Mouse (Mus musculus) MEL (cell line): ENCODE measurements around the gene Galntl6. TPM values are rescaled to one million over a fixed set of nuclear protein-coding genes. Genes with fewer than 3 reads are reported as not detected.
"Not testable (repeated sequence)": the region's sequence is repeated elsewhere in the genome, so short reads cannot be mapped to it uniquely, and the experiment has no call there.

Source experiments
- DNase-seq: peaks from one replicate; pipeline ENCODE4 v3.0.0; 2011; ENCODE audit warnings: low read depth, low spot score
- H3K27ac ChIP-seq: 2 replicates; pipeline ENCODE4 v1.5.1; 2012; ENCODE audit warnings: low read depth, mild to moderate bottlenecking, control low read depth, low read length, moderate library complexity; ENCODE audit not compliant: control insufficient read depth
- H3K27me3 ChIP-seq, 2 experiments: fragments of 150-350 bp in 1 of 2; sonication (generic) in 1 of 2; 2 replicates each; pipeline ENCODE4 v1.6.1; 2012; ENCODE audit warnings: low read length in 2 of 2, mild to moderate bottlenecking in 2 of 2, improper control_type of control experiment in 1 of 2, moderate library complexity in 1 of 2; ENCODE audit not compliant: insufficient read depth in 2 of 2, control insufficient read depth in 1 of 2
- H3K36me3 ChIP-seq, 2 experiments: 2 replicates each; pipeline ENCODE4 v1.6.1; 2012 to 2014; ENCODE audit warnings: low read length in 2 of 2, improper control_type of control experiment in 1 of 2, inconsistent platforms in 1 of 2, mild to moderate bottlenecking in 1 of 2; ENCODE audit not compliant: insufficient read depth in 2 of 2, control insufficient read depth in 1 of 2
- H3K4me1 ChIP-seq, 2 experiments: fragments of 150-350 bp in 1 of 2; sonication (generic) in 1 of 2; 2 replicates each; pipeline ENCODE4 v1.6.1; 2012; ENCODE audit warnings: low read length in 2 of 2, improper control_type of control experiment in 1 of 2, mild to moderate bottlenecking in 1 of 2; ENCODE audit not compliant: insufficient read depth in 2 of 2, control insufficient read depth in 1 of 2
- H3K4me3 ChIP-seq, 2 experiments: fragments of 150-350 bp in 1 of 2; sonication (generic) in 1 of 2; 2 replicates each; pipeline ENCODE4 v1.5.1; 2012; ENCODE audit warnings: low read depth in 2 of 2, low read length in 2 of 2, mild to moderate bottlenecking in 2 of 2, moderate library complexity in 2 of 2, control low read depth in 1 of 2, improper control_type of control experiment in 1 of 2; ENCODE audit not compliant: control insufficient read depth in 1 of 2, insufficient read depth in 1 of 2
- H3K79me2 ChIP-seq: 2 replicates; pipeline ENCODE4 v1.6.1; 2012; ENCODE audit warnings: mild to moderate bottlenecking, low read length, moderate library complexity; ENCODE audit not compliant: control insufficient read depth, poor library complexity, insufficient read depth
- H3K9ac ChIP-seq: 2 replicates; pipeline ENCODE4 v1.6.1; 2012; ENCODE audit warnings: low read depth, mild to moderate bottlenecking, control low read depth, low read length, moderate library complexity; ENCODE audit not compliant: control insufficient read depth, poor library complexity, severe bottlenecking
- H3K9me3 ChIP-seq: fragments of 150-350 bp; sonication (generic); replicated peaks from 2 replicates; pipeline ENCODE4 v1.6.1; 2012; ENCODE audit warnings: mild to moderate bottlenecking, low read length, improper control_type of control experiment, moderate library complexity; ENCODE audit not compliant: insufficient read depth
- CHD2 ChIP-seq: IDR thresholded peaks from 2 replicates; pipeline ENCODE4 v1.6.1; 2011; ENCODE audit warnings: low read length, improper control_type of control experiment
- EP300 ChIP-seq, 2 experiments: IDR thresholded peaks; 2 replicates each; pipeline ENCODE4 v1.6.1; 2011; ENCODE audit warnings: improper control_type of control experiment in 2 of 2, low read length in 2 of 2, low read depth in 1 of 2, mild to moderate bottlenecking in 1 of 2
- ETS1 ChIP-seq: IDR thresholded peaks from 2 replicates; pipeline ENCODE4 v1.6.1; 2012; ENCODE audit warnings: low read depth, mild to moderate bottlenecking, inconsistent platforms, low read length, improper control_type of control experiment, moderate library complexity
- HCFC1 ChIP-seq: IDR thresholded peaks from 2 replicates; pipeline ENCODE4 v1.6.1; 2012; ENCODE audit warnings: low read depth, mild to moderate bottlenecking, inconsistent platforms, low read length, improper control_type of control experiment, moderate library complexity
- KAT2A ChIP-seq: conservative IDR thresholded peaks from 2 replicates; pipeline ENCODE4 v1.6.1; 2012; ENCODE audit warnings: low read depth, low read length, improper control_type of control experiment, inconsistent platforms
- MEF2A ChIP-seq: IDR thresholded peaks from 2 replicates; pipeline ENCODE4 v1.6.1; 2014; ENCODE audit warnings: low read depth, mild to moderate bottlenecking, inconsistent platforms, low read length, improper control_type of control experiment; ENCODE audit not compliant: poor library complexity, insufficient replicate concordance, severe bottlenecking; ENCODE audit errors: extremely low read depth
- MXI1 ChIP-seq: IDR thresholded peaks from 2 replicates; pipeline ENCODE4 v1.6.1; 2011; ENCODE audit warnings: mild to moderate bottlenecking, low read depth, low read length, improper control_type of control experiment
- MYC ChIP-seq: IDR thresholded peaks from 2 replicates; pipeline ENCODE4 v1.6.1; 2011; ENCODE audit warnings: low read depth, mild to moderate bottlenecking, low read length, improper control_type of control experiment, moderate library complexity
- NELFE ChIP-seq: IDR thresholded peaks from 2 replicates; pipeline ENCODE4 v1.6.1; 2011; ENCODE audit warnings: low read depth, low read length, improper control_type of control experiment
- NRF1 ChIP-seq: IDR thresholded peaks from 2 replicates; pipeline ENCODE4 v1.6.1; 2014; ENCODE audit warnings: low read depth, mild to moderate bottlenecking, inconsistent platforms, low read length, improper control_type of control experiment, moderate library complexity; ENCODE audit not compliant: poor library complexity, insufficient read depth, severe bottlenecking
- POLR2AphosphoS2 ChIP-seq: IDR thresholded peaks from 2 replicates; pipeline ENCODE4 v1.6.1; 2011; ENCODE audit warnings: low read length, improper control_type of control experiment
- POLR2AphosphoS5 ChIP-seq: IDR thresholded peaks from 2 replicates; pipeline ENCODE4 v1.6.1; 2012; ENCODE audit warnings: low read depth, borderline replicate concordance, mild to moderate bottlenecking, inconsistent platforms, low read length, moderate library complexity, mixed read lengths
- RAD21 ChIP-seq: IDR thresholded peaks from 2 replicates; pipeline ENCODE4 v1.6.1; 2011; ENCODE audit warnings: mild to moderate bottlenecking, low read depth, low read length, improper control_type of control experiment
- SIN3A ChIP-seq: IDR thresholded peaks from 2 replicates; pipeline ENCODE4 v1.6.1; 2012; ENCODE audit warnings: low read length, improper control_type of control experiment, inconsistent platforms
- SMC3 ChIP-seq: IDR thresholded peaks from 2 replicates; pipeline ENCODE4 v1.6.1; 2011; ENCODE audit warnings: low read depth, low read length, improper control_type of control experiment
- TAL1 ChIP-seq: IDR thresholded peaks from 2 replicates; pipeline ENCODE4 v1.6.1; 2012; ENCODE audit warnings: mild to moderate bottlenecking, inconsistent platforms, low read length, moderate library complexity, mixed read lengths
- TBP ChIP-seq: IDR thresholded peaks from 2 replicates; pipeline ENCODE4 v1.8.0; 2011; ENCODE audit warnings: low read depth, low read length, improper control_type of control experiment
- TCF12 ChIP-seq: IDR thresholded peaks from 2 replicates; pipeline ENCODE4 v1.6.1; 2014; ENCODE audit warnings: low read depth, mild to moderate bottlenecking, inconsistent platforms, low read length, improper control_type of control experiment, moderate library complexity
- UBTF ChIP-seq: IDR thresholded peaks from 2 replicates; pipeline ENCODE4 v1.6.1; 2012; ENCODE audit warnings: low read depth, mild to moderate bottlenecking, inconsistent platforms, low read length, improper control_type of control experiment, moderate library complexity, borderline replicate concordance; ENCODE audit not compliant: insufficient read depth
- USF2 ChIP-seq, 2 experiments: IDR thresholded peaks; 2 replicates each; pipeline ENCODE4 v1.6.1; 2011 to 2012; ENCODE audit warnings: improper control_type of control experiment in 2 of 2, low read length in 2 of 2, borderline replicate concordance in 1 of 2, inconsistent platforms in 1 of 2, low read depth in 1 of 2, mild to moderate bottlenecking in 1 of 2; ENCODE audit not compliant: insufficient read depth in 1 of 2
- ZC3H11A ChIP-seq: IDR thresholded peaks from 2 replicates; pipeline ENCODE4 v1.6.1; 2012; ENCODE audit warnings: low read depth, mild to moderate bottlenecking, inconsistent platforms, low read length, improper control_type of control experiment
- ZKSCAN1 ChIP-seq: IDR thresholded peaks from 2 replicates; pipeline ENCODE4 v1.6.1; 2012; ENCODE audit warnings: low read depth, mild to moderate bottlenecking, inconsistent platforms, low read length, improper control_type of control experiment, moderate library complexity
- ZNF384 ChIP-seq: IDR thresholded peaks from 2 replicates; pipeline ENCODE4 v1.6.1; 2012; ENCODE audit warnings: low read depth, mild to moderate bottlenecking, inconsistent platforms, low read length, improper control_type of control experiment
- polyA plus RNA-seq, 2 experiments: library from polyadenylated mRNA; stranded (reverse) in 1 of 2; unstranded in 1 of 2; fragments of >175 nt in 1 of 2; fragments of >200 nt in 1 of 2; gene quantifications; 2 replicates each; pipeline versions ENCODE4 v1.2.1 to v1.2.4; 2012; ENCODE audit warnings: low replicate concordance in 2 of 2, low read depth in 1 of 2; ENCODE audit not compliant: insufficient read length in 2 of 2, insufficient read depth in 1 of 2, missing spikeins in 1 of 2
- total RNA-seq: library from RNA; depleted of rRNA; stranded (reverse); fragments of 300-350 nt; gene quantifications from 2 replicates; pipeline ENCODE4 v1.2.3, GENCODE M21; 2012

The Galntl6 gene
- total and polyA plus RNA-seq, 3 experiments = not detected

DNA sequence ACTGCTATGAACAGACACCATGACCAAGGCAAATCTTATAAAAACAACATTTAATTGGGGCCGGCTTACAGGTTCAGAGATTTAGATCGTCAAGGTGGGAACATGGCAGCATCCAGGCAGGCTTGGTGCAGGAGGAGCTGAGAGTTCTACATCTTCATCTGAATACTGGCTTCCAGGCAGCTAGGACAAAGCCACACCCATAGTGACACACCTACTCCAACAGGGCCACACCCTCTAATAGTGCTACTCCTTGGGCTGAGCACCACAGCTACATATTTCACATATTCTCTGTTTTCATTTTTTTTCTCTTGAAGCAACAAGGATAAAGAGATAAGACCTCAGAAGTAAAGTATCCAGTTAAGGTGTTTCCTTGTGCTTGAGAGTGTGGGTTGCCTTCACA is 1149.8 kb downstream of the Galntl6 start:
- not testable (repeated sequence) for H3K79me2 ChIP-seq, H3K9ac ChIP-seq, H3K27me3 ChIP-seq

DNA sequence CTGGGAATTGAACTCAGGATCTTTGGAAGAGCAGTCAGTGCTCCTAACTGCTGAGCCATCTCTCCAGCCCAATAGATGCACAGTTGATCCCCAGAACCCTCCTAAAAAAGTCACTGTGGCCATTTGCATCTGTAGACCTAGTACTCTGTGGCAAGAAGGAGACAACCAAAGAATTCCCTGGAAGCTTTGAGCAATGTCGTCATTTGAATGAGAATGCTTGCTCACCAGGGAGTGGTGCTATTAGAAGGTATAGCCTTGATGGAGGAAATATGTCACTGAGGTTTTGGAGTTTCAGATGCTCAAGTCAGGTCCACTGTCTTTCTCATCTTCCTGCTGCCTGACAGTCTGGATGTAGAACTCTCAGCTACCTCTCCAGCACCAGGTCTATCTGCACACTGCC is 1151.5 kb downstream of the Galntl6 start:
- Histone ChIP-seq H3K79me2 (no peaks in the 10 kb centered on the region), H3K4me1 (no peaks in the 10 kb centered on the region), H3K27me3 (peaks cover 0 to 2% of the 10 kb centered on the region in 2 experiments; a peak in 2 of 4 replicates), H3K9ac (no peak overlapping the region), H3K4me3 (no peak overlapping the region), H3K27ac (no peak overlapping the region), H3K36me3 (no peaks in the 10 kb centered on the region), H3K9me3 (no peaks in the 10 kb centered on the region)
- no peak for DNase-seq
- TF ChIP-seq NRF1 (no peak), EP300 (IDR thresholded peaks at IDR 0.05; ENCODE audit: low read depth in 1 of 2, low read length in 2 of 2) (no peak), ZKSCAN1 (no peak), KAT2A (no peak), CHD2 (no peak), MEF2A (no peak), POLR2AphosphoS2 (no peak), SMC3 (no peak), ETS1 (no peak), NELFE (no peak), USF2 (IDR thresholded peaks at IDR 0.05; ENCODE audit: borderline replicate concordance in 1 of 2, insufficient read depth in 1 of 2, low read depth in 1 of 2, low read length in 2 of 2) (no peak)

More for the DNA sequence above, 1149.8 kb downstream of the Galntl6 start:
- not testable (repeated sequence) for H3K36me3 ChIP-seq, H3K4me1 ChIP-seq, H3K9me3 ChIP-seq, H3K4me3 ChIP-seq, H3K27ac ChIP-seq
- DNase-seq = peak; percentile 7

DNA sequence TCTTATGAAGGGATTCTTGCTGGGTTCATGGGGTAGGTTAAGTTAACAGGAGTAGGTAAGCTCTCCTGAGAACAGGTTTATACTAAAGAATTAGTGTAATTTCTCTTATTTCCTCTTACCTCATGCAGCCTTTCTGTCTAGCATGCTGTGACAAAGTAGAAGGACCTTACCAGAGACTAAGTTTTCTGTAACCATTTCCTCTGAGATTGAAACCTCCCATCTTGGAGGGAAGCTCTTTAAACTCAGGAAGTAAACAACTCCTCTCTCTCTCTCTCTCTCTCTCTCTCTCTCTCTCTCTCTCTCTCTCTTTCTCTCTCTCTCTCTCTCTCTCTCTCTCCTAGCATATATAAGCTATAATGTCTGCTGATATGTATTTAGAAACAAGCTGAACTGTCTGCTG is 1153.6 kb downstream of the Galntl6 start:
- Histone ChIP-seq H3K9me3 (no peaks in the 10 kb centered on the region), H3K36me3 (no peaks in the 10 kb centered on the region), H3K27me3 (no peaks in the 10 kb centered on the region; a peak in 1 of 4 replicates), H3K4me3 (no peak overlapping the region), H3K9ac (no peak overlapping the region), H3K4me1 (no peaks in the 10 kb centered on the region), H3K27ac (no peak overlapping the region), H3K79me2 (no peaks in the 10 kb centered on the region)
- TF ChIP-seq RAD21 = no peak
- TF ChIP-seq TBP = no peak
- TF ChIP-seq TAL1 = no peak
- no peak for TF ChIP-seq POLR2AphosphoS5
- TF ChIP-seq POLR2AphosphoS2 = no peak
- no peak for TF ChIP-seq SMC3
- TF ChIP-seq MXI1 = no peak
- TF ChIP-seq SIN3A = no peak
- no peak for TF ChIP-seq ZC3H11A
- no peak for TF ChIP-seq ZNF384
- no peak for TF ChIP-seq NELFE
- no peak for TF ChIP-seq HCFC1
- TF ChIP-seq UBTF = no peak
- TF ChIP-seq NRF1 = no peak
- TF ChIP-seq MYC = no peak
- no peak for TF ChIP-seq TCF12
- DNase-seq = no peak
